Mouse (Mus musculus): ENCODE results near the gene Lpgat1. TPM values are rescaled to one million over a fixed set of nuclear protein-coding genes. Genes with fewer than 3 reads are reported as not detected.

The Lpgat1 gene
- polyA plus RNA-seq (2017; shearing (Covaris generic)) = 15.5 TPM

DNA sequence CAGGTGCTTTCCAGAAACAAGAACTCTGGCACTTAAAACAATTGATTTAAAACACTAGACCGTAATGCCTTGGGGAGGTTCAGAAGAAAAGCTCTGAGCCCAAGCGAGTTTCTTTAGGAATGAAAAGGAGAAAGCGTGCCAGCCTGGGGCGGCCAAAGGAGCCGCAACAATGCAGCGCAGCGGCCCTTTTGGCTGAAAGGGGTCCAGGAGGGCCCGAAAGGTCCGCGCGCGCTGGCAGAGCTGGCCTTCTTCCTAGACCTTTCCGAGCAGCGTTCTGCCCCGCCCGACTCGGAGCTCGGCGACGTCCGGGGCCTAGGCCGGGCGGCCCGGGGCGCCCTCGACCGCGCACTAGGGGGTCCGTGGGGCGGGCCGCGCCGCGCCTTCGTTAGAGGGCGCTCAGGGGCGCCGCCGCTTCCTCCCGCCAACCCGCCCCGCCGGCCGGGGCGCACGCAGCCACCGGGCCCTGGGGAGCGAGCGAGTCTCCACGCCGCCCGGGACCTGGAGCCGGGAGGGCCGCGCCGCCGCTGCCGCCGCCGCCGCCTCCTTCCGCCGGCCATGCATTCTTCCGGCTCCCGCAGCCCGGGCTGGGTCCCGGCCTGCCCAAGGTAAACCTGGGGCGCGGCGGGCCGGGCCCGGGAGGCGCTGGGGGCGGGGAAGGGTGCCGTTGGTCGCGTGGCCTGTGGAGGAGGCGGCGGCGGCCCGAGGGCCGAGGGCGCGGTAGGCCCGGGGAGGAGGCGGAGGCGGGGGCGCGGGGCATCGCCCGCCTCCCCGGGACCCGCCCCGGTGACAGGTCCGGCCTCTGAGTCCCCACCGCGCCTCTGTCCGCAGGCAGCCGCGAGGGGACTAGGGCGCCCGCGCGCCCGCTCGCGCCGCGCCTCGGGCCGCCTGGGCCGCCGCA, at the start of gene Lpgat1:
Gene Lpgat1, plus strand, starts transcription at position 234 of the 898 bp plus-strand sequence.

DNA sequence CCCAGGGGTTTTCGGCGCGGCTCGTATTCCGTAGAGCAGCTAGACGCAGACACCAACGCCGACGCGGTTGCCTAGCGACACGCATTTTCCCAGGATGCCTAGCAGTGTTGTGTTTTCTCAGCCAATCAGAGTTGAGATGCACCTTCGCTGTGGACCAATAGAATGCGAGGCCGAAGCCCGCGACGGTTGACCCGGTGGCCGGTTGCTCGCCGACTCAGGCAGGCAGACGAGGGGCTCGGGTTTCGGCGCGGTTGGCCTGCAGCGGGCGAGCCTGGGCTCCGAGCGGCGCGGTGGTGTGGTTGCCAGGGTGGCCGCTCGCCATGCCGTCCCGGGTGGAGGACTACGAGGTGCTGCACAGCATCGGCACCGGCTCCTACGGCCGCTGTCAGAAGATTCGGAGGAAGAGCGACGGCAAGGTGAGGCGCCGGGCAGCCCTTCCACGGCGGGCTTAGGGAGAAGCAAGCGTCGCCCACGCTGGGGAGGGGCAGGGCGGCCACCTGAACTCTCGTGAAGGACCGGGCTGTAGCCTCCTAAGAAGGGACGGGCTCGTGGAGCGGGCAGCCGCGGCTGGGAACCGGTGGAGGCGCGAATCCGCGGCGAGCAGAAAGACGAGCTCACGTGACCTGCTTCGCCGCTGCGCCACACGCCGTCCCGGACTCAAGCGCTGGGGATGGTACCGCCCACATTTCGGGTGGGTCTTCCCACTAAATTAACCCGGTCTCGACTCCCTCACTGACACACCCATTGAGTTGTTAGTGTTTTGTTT, 103.9 kb downstream of the Lpgat1 start, which contains the start of gene Nek2:
Gene Nek2, plus strand, starts transcription at position 119 of the 766 bp plus-strand sequence.

Other genes starting within 250 kb of the Lpgat1 start
- 3.1 TPM for gene Dtl, start 142.3 kb upstream of the Lpgat1 start, polyA plus RNA-seq (2017; shearing (Covaris generic))
- 55.0 TPM for gene Ints7, start 142.2 kb upstream of the Lpgat1 start, polyA plus RNA-seq (2017; shearing (Covaris generic))
- gene Nek2, start 103.6 kb downstream of the Lpgat1 start, polyA plus RNA-seq (2017; shearing (Covaris generic)) = 0.34 TPM
- 34.7 TPM for gene Slc30a1, start 188.9 kb downstream of the Lpgat1 start, polyA plus RNA-seq (2017; shearing (Covaris generic))